Mouse (Mus musculus) yolk sac, embryonic 10.5 days (tissue): Measurements from ENCODE around the gene Trim26.
A peak's percentile ranks its signal among the peaks of the same experiment; 100 is the strongest.

ENCODE experiments used
- DNase-seq: peaks from one replicate; pipeline ENCODE4 v3.0.0-alpha.2; 2017; ENCODE audit warnings: low spot score

The Trim26 gene

DNA sequence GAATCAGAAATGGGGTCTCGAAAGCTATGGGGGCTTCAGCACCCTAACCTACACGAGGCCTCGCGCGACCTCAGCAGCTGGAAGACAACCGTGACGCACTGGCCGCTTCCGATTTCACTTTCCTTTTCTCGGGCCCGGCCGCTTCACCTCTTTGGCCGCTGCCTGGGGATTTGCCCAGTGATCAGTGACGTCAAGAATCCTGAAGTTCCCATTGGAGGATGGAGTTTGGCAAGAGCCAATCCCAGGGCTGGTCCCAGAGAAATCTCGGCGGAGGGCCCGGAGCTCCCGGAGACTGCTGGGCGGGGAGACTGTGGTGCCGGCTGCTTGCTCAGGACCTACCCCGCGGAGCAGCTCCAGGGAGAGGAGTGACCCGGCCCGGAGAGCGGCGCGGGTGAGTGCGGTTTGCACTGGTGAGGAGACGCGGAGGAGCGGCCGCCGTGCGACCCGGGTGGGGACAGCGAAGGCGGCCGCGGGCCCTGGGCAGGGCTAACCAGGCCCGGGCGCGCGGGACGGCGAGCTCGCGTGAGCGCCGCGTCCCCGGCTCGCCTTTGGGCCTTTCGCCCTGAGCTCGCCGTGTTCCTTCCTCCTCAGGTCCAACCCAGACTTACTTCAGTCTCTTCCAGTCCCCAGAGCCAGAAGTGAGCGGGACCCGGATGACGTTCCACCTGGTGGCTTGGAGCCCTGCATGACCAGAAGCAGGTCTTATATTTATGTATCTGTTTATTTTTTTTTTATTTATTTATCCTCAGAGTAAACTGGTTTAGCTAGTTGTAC is at the start of gene Trim26:
Gene Trim26 (plus strand): TSS at position 261 of the 774 bp plus-strand sequence.
- peak; percentile 99 for DNase-seq

DNA sequence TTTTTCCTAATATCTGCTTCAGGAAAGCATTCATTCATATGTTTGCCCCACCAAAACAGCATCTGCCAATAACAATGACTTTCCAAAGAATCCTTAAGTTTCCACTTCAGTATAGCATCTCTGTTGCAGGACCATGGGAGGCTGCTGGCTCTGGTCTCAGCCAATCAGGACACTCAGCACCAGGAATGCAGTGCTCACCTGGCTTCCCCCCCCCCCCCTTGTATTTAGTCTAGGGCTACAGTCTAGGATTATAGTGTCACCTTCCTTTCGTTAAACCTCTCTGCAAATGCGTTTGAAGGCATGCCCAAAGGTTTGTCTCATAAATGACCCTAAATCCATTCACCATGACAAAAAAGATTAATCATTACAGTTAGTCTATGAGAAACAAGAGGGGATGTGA is 48.6 kb upstream of the Trim26 start:
- no peak for DNase-seq

DNA sequence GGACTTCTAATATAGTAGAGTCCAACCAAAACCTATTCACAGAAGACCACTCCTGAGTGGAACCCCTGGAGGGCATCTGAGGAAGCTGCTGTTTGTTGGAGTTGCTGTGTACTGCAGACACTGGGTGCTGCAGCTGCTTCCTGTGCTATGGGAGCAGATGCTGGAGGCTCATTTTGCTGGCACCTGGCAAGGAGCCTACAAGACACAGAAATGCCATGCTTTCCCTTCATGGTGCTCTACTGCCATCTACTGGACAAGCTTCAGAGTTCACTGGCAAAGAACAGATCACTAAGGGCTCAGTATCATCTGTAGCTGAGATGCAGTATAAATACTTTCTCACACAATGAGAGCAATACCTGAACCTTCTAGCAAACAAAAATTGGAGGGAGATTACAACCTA is 48.1 kb upstream of the Trim26 start:
- peak; percentile 47 for DNase-seq

GRCm38 (mm10) chr17:36799493-36799892 is 37.4 kb upstream of the Trim26 start:
- DNase-seq: peak; percentile 54

- peak; percentile 44 for DNase-seq
Measured at GRCm38 (mm10) chr17:36799921-36800462, 36.9 kb upstream of the Trim26 start.

DNA sequence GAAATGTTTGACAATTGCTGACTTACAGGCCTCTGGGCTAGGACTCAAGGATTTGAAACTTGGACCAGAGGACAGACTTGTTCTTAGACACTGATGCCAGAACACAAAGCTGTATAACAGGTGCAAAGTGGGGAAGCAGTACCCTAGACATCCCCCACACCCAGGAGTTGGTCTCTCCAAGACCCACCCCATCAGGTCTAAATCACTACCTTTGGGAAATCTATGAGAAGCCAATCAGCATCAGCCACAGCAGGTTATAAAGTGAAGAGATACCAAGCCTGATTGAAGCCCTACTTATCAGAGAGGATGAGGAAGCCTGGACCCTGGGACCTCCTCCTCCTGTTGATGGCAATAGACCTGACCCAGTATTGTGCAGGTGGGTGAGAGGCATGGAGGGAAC is 25.1 kb upstream of the Trim26 start, which contains the start of gene H2-M10.6:
Gene H2-M10.6 (plus strand): TSS at position 301 of the 400 bp plus-strand sequence.
- no peak for DNase-seq

GRCm38 (mm10) chr17:36824005-36824404 is 12.9 kb upstream of the Trim26 start:
- peak; percentile 54 for DNase-seq

DNA sequence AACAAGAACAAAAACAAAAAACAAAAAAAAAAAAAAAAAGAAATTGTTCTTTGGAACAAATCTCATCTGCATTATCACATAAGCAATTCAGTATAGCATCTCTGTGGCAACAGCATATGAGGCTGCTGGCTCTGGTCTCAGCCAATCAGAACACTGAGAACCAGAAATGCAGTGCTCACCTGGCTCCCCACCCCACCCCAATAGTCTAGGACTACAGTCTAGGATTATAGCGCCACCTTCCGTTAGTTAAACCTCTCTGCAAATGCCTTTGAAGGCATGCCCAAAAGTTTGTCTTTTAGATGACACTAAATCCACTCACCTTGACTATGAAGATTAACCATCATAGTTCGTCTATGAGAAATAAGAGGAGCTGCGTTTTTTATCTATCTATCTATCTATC is 11.4 kb upstream of the Trim26 start:
- no peak for DNase-seq

DNA sequence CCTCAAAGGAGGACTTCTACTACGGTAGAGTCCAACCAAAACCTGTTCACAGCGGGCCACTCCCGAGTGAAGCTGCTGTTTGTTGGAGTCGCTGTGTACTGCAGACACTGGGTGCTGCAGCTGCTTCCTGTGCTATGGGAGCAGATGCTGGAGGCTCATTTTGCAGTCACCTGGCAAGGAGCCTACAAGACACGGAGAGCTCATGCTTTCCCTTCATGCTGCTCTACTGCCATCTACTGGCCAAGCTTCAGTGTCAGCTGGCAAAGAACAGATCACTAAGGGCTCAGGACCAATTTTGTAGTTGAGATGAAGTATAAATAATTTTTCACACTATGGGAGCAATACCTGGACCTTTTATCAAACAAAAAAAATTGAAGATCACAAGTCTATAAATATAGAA is 10.9 kb upstream of the Trim26 start:
- peak; percentile 53 for DNase-seq

DNA sequence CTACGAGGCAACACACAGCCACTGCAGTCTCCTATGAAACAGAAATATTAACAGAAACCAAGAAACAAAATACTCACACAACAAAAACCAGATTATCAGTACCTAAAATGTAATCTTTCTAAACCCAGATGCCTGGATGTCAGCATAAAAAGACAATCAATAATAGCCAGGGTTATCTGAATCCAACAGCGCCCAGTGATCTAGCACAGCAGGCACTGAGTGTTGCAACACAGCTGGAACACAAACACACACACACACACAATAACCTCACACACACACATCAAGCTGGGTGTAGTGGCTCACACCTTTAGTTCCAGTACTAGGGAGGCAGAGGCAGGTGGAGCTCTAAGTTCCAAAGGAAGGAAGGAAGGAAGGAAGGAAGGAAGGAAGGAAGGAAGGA is 8.4 kb upstream of the Trim26 start:
- DNase-seq: no peak

DNA sequence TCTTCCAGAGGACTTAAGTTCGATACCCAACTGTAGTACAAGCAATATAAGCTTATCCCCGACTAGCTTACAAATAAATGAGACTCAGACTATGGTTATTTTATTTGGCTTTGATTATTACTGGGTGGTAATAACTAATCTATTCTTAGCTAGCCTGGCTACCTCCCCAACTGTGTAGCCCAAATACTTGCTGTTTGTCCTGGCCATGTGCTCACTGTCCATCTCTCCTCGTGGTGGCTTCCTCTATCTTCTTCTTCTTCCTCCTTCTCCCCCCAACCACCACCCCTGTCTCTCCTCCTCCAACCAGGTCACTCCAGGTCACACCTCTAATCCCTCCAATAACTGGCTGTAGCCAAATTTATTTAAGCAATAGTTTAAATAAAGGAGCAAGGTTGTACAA is 6.5 kb upstream of the Trim26 start:
- DNase-seq: no peak

GRCm38 (mm10) chr17:36832694-36833093 is 4.2 kb upstream of the Trim26 start:
- DNase-seq: no peak

GRCm38 (mm10) chr17:36835591-36836426 is 1.1 kb upstream of the Trim26 start:
- peak; percentile 79 for DNase-seq

DNA sequence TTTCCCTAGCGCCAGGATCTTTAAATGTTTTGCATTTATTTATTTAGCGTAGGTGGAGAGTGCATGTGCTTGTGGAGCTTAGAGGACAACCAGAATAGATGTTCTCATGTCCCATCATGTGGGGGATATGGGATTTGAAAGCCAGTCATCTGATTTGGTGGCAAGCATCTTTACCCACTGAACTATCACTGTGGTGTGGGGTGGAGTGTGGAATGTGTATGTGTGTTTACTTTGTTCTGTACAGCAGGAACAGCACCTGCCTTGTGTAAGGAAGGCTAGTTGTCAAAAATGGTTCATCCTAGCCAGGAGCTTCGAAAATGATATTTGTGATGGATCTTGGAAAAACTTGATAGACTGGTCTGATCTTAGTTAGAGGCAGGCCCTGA is 514 bp upstream of the Trim26 start:
- DNase-seq: no peak

- DNase-seq: no peak
Measured at GRCm38 (mm10) chr17:36839001-36839400, 2.1 kb downstream of the Trim26 start.

- DNase-seq: no peak
Measured at GRCm38 (mm10) chr17:36839931-36840330, 3.0 kb downstream of the Trim26 start.

- no peak for DNase-seq
Measured at GRCm38 (mm10) chr17:36840961-36841445, 4.1 kb downstream of the Trim26 start.

DNA sequence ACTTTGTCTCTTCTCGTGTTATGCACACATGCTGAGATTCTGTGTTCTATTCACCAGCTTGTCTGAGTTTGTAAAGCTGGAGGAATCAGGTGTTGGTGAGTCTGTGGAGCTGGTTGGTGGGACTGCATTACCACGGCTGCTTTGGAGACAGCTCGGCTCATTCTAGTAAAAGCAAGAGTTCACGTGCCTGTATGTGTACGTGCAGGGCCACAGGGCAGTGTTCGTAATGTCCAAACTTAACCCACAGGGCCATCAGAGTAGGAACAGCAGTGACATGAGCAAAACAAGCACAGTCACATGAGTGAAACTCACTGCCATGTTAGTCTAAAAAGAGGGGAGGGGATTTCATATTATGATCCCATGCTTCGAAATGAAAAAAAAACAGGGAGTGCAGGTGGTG is 6.8 kb downstream of the Trim26 start:
- no peak for DNase-seq

DNA sequence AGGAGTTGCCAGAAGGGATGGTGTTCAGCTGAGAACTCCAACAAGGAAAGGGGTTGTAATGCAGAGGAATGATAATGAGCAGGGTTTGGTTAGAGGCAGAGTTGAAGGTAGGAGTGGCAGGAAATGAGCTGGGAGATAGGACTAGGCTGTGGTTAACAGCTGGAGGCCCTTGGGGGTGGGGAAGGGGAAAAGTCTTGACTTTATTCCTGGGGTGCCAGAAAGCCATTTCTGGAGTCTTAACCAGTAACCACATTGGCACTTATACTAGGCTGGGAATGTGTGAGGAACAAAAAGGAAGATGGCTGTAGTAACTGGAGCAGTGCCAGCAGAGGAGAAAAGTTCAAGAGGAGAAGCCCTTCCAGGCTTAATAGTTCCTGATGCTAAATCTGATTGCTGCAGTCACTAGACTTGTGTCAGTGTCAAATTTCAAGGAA is 7.4 kb downstream of the Trim26 start:
- no peak for DNase-seq

DNA sequence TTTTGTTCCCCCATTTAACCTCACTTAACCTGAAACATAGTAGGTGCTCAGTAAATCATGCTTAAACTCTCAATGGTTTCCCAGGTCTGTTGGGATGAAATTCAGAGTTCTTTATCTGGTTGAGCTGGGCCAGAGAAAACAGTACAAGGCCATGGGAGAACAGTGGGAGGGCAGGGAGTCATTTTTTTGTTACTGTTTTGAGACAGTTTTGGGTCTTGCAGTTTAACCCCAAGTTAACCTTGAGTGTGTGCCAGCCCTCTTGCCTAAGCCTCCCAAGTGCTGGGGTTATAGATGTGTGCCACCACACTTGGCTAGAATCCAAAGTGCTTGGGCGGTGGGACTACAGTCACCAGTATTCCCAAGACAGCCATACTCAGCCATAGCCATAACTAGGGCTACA is 7.8 kb downstream of the Trim26 start:
- no peak for DNase-seq

DNA sequence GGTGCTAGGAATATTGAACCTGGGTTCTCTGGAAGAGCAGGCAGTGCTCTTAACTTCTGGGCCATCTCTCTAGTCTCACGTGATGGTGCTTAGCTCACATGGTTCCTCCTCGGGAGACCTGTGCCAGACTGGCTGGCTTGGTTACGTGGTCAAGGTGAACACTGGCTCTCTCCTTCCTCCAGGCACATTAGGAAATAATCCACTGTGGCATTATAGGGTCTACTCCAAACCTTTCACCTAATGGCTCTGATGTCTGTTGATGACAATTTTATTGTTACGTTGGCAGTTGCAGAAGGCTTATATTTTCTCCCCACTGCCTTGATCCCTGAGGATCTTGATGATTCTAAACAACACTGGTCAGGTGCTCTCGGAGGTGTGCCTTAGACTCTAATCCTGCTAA is 12.0 kb downstream of the Trim26 start:
- no peak for DNase-seq

DNA sequence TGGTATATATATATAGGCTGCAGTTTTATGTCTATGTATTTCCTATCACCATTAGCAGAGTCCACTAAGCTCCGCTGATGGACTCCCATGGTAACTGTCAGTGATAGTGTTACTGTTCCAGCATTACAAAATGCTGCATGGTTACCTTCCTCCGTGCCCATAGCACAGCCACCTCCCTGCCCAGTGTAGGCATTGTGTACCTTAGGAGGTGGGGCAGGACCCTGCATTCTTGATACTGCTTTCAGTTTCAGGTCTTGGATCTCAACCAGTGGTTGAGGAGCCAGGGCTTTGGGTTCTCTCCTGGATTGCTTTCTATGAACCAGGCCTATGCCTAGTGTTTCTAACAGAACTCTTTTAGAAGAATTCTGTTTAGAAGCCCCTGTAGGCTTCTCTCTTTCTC is 13.1 kb downstream of the Trim26 start:
- no peak for DNase-seq

DNA sequence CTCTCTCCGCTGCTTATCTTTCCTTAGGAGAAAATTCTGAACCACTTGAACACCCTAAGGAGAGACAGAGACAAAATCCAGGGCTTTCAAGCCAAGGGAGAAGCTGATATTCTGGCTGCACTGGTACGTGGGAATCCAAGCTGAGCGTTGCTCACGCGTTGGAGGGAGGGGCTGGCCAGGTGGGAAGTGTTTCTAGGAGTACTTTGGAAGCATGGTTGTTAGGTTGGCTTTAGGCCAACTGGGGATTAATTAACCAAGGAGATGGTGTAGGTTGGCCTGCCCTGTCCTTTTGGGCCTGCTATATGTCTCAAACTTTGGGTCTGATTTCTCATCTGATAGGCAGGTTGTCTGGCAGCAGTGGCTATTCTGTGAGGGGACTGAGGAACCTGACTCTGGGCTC is 14.3 kb downstream of the Trim26 start:
- no peak for DNase-seq
